ENCODE assay signal across 19 mouse cellular contexts in genomic region chr16:4225841-4226240, GRCm38 (mm10). TPM values are rescaled to one million over a fixed set of nuclear protein-coding genes. Genes with fewer than 3 reads are reported as not detected.
A peak's percentile ranks its signal among the peaks of the same experiment; 100 is the strongest.
DNase-seq lines count a peak whose midpoint lies in the region.
"Had no signal": no experiment of that assay in that cellular context is flagged by ENCODE, and none has a peak within 500 bp of the region (broad histone marks: within the 10 kb centered on the region; RNA-seq: fewer than 3 reads in every experiment).

No protein-coding gene starts in this region.

- peak; percentile 15 for DNase-seq in heart, adult 11 months
- no peak for DNase-seq in heart, postnatal 25 days (ENCODE audit: low spot score)
- DNase-seq in NIH3T3 (ENCODE audit: low read depth) (peak; percentile 70), adipocyte (ENCODE audit: low spot score) (peak; percentile 60)
- no peak for DNase-seq in c-Kit-positive CD71-positive TER-119-positive erythroid progenitor cells, embryonic 14.5 days (ENCODE audit: low spot score)
- DNase-seq in gastrocnemius, adult 18-20 months (ENCODE audit: low spot score) = no peak
- DNase-seq: adrenal gland, adult 2 months; adrenal gland, adult 8-10 months; adrenal gland, postnatal 10 days; adrenal gland, postnatal 14 days; adrenal gland, postnatal 25 days; adrenal gland, postnatal 36 days; B cell, adult 2 months; cerebellum, adult 11 months; cerebellum, adult 11-12 months; cerebellum, adult 18-20 months; cerebellum, adult 2 months; cerebellum, adult 8-10 months; cerebellum, adult 9-10 months had no signal

- intact Hi-C loops in heart, postnatal 25 days (cut with DNase I) = no loop called here

RNA-seq across cellular contexts. Expression of gene Crebbp, which starts 12.0 kb away (rescaled TPM):
- total RNA-seq in heart, postnatal 25 days (2021) = 10 to 100 TPM; 34.5 to 43.4 TPM
- total RNA-seq in gastrocnemius, adult 18-20 months (2021) = 10 to 100 TPM; 35.2 to 37.9 TPM

Comparison
In these comparisons a context has a peak if more than half of its experiments do, and no peak if none do; other contexts are left out.
1. DNase-seq: peak in heart, adult 11 months (single experiment), NIH3T3 (single experiment) and adipocyte (single experiment); none in heart, postnatal 25 days (single experiment), c-Kit-positive CD71-positive TER-119-positive erythroid progenitor cells, embryonic 14.5 days (single experiment) and gastrocnemius, adult 18-20 months (single experiment).